Comparison of ENCODE assay signal across 28 mouse cellular contexts in genomic region chr17:49972164-49972563, GRCm38 (mm10).
DNase-seq lines count a peak whose midpoint lies in the region; ATAC-seq and TF ChIP-seq lines count a peak whose summit lies in the region.
"Had no signal": no experiment of that assay in that cellular context is flagged by ENCODE, and none has a peak within 500 bp of the region (broad histone marks: within the 10 kb centered on the region; RNA-seq: fewer than 3 reads in every experiment).

No protein-coding gene starts in this region.

- no peaks in the 10 kb centered on the region for H3K36me3 ChIP-seq in heart, embryonic 10.5 days
- H3K36me3 ChIP-seq in liver, postnatal 0 days (replicated peaks; ENCODE audit: insufficient read depth, low read length): no peaks in the 10 kb centered on the region
- H3K36me3 ChIP-seq in CH12.LX (replicated peaks in 1 of 2; ENCODE audit: control insufficient read depth in 1 of 2, insufficient read depth in 1 of 2, low read length in 1 of 2): no peaks in the 10 kb centered on the region
- H3K36me3 ChIP-seq: embryonic facial prominence, embryonic 10.5 days; embryonic facial prominence, embryonic 15.5 days; forebrain, embryonic 12.5 days; hindbrain, embryonic 13.5 days; midbrain, embryonic 15.5 days had no signal

- no peak overlapping the region for H3K27ac ChIP-seq in heart, embryonic 10.5 days
- H3K27ac ChIP-seq in liver, postnatal 0 days (ENCODE audit: low read depth): no peak overlapping the region
- H3K27ac ChIP-seq in CH12.LX (ENCODE audit: insufficient read depth, low read depth): no peak overlapping the region
- H3K27ac ChIP-seq: embryonic facial prominence, embryonic 10.5 days; embryonic facial prominence, embryonic 15.5 days; forebrain, embryonic 12.5 days; hindbrain, embryonic 13.5 days; midbrain, embryonic 15.5 days had no signal

- H3K79me2 ChIP-seq in CH12.LX (replicated peaks; ENCODE audit: control insufficient read depth, extremely low read depth, insufficient read depth, poor library complexity, severe bottlenecking): no peaks in the 10 kb centered on the region

- no peak overlapping the region for H3K4me3 ChIP-seq in heart, embryonic 10.5 days
- H3K4me3 ChIP-seq in liver, postnatal 0 days (ENCODE audit: low read depth, low read length): no peak overlapping the region
- no peak overlapping the region for H3K4me3 ChIP-seq in CH12.LX (replicated peaks in 1 of 3; ENCODE audit: low read depth in 2 of 3, low read length in 2 of 3, poor library complexity in 1 of 3)
- H3K4me3 ChIP-seq: embryonic facial prominence, embryonic 10.5 days; embryonic facial prominence, embryonic 15.5 days; forebrain, embryonic 12.5 days; hindbrain, embryonic 13.5 days; megakaryocyte, embryonic 14.5 days; midbrain, embryonic 15.5 days had no signal

- dilution Hi-C loops in CH12.LX (cut with MboI; ENCODE audit: extremely low pct_ligation_motif_present, extremely low pct_unique_long_range_greater_than_20kb, low sequenced_read_pairs): no loop called here

- no peaks in the 10 kb centered on the region for H3K27me3 ChIP-seq in heart, embryonic 10.5 days (ENCODE audit: insufficient read depth, poor library complexity, severe bottlenecking)
- H3K27me3 ChIP-seq in liver, postnatal 0 days (ENCODE audit: insufficient read depth, low read length): no peaks in the 10 kb centered on the region
- H3K27me3 ChIP-seq in CH12.LX (replicated peaks): no peaks in the 10 kb centered on the region
- H3K27me3 ChIP-seq: embryonic facial prominence, embryonic 15.5 days; megakaryocyte, embryonic 14.5 days; midbrain, embryonic 15.5 days had no signal

- DNase-seq in heart, embryonic 10.5 days (ENCODE audit: low spot score): peak; percentile 28
- DNase-seq in heart, adult 8-10 months (ENCODE audit: low spot score): no peak
- no peak for DNase-seq in liver, postnatal 0 days
- no peak for DNase-seq in liver
- DNase-seq in CH12.LX (ENCODE audit: extremely low read depth): no peak
- peak; percentile 31 for DNase-seq in induced T-regulatory cell, adult 2 months (ENCODE audit: low read depth)
- no peak for DNase-seq in cerebellum, adult 11 months
- DNase-seq: adrenal gland, postnatal 25 days; cerebellum, adult 18-20 months; cerebellum, postnatal 10 days; gastrocnemius, postnatal 36 days; heart, postnatal 4 days; kidney, adult 2 months; kidney, postnatal 4 days; layer of hippocampus, adult 9-11 months; lung, adult 18-20 months; lung, postnatal 4 days; right cerebral cortex, adult 18-20 months; spleen, adult 18-20 months; thymus, adult 18-20 months; thymus, postnatal 25 days had no signal

- H3K4me2 ChIP-seq in liver, postnatal 0 days (ENCODE audit: low read depth, low read length): no peak overlapping the region
- no peak overlapping the region for H3K4me2 ChIP-seq in CH12.LX (ENCODE audit: insufficient read depth, low read depth, poor library complexity, severe bottlenecking)
- H3K4me2 ChIP-seq: embryonic facial prominence, embryonic 15.5 days; forebrain, embryonic 12.5 days; hindbrain, embryonic 13.5 days; midbrain, embryonic 15.5 days had no signal

- no peak overlapping the region for H3K9ac ChIP-seq in liver, postnatal 0 days (replicated peaks)
- H3K9ac ChIP-seq in CH12.LX (ENCODE audit: insufficient read depth, low read depth): no peak overlapping the region
- H3K9ac ChIP-seq: embryonic facial prominence, embryonic 15.5 days; forebrain, embryonic 12.5 days; hindbrain, embryonic 13.5 days; midbrain, embryonic 15.5 days had no signal

- no peak for TF ChIP-seq POLR2A in CH12.LX (IDR thresholded peaks at IDR 0.05; ENCODE audit: low read depth, low read length)

- TF ChIP-seq CTCF in liver, postnatal 0 days (IDR thresholded peaks at IDR 0.05; ENCODE audit: low read depth): peak; percentile 33
- TF ChIP-seq CTCF in CH12.LX (conservative IDR thresholded peaks at IDR 0.05 in 1 of 2, IDR thresholded peaks at IDR 0.05 in 1 of 2; ENCODE audit: low read depth in 2 of 2, low read length in 2 of 2): peak in 1 of 2 experiments; percentile 17; a peak in 2 of 4 replicates

- 80% methylated on average over 1 of the region's 1 CpGs for WGBS in heart, embryonic 10.5 days
- 87% methylated on average over 1 of the region's 1 CpGs for WGBS in liver, postnatal 0 days (ENCODE audit: insufficient replicate concordance)

- 0 out of 2 replicates have a peak, but pooled peaks cover 3% of the 10 kb centered on the region for H3K4me1 ChIP-seq in heart, embryonic 10.5 days
- H3K4me1 ChIP-seq in liver, postnatal 0 days (ENCODE audit: insufficient read depth): peaks cover 8% of the 10 kb centered on the region
- peaks cover 3 to 6% of the 10 kb centered on the region in 2 experiments for H3K4me1 ChIP-seq in CH12.LX (ENCODE audit: control insufficient read depth in 1 of 2, insufficient read depth in 2 of 2)
- H3K4me1 ChIP-seq: embryonic facial prominence, embryonic 10.5 days; embryonic facial prominence, embryonic 15.5 days; forebrain, embryonic 12.5 days had no signal

- H3K9me3 ChIP-seq in heart, embryonic 10.5 days: no peaks in the 10 kb centered on the region
- H3K9me3 ChIP-seq in liver, postnatal 0 days (ENCODE audit: low read length): 0 out of 2 replicates have a peak, but pooled peaks cover 3% of the 10 kb centered on the region
- peaks cover 4% of the 10 kb centered on the region for H3K9me3 ChIP-seq in CH12.LX (replicated peaks; ENCODE audit: low read length)
- H3K9me3 ChIP-seq: embryonic facial prominence, embryonic 10.5 days; embryonic facial prominence, embryonic 15.5 days had no signal

- in situ Hi-C loops in CH12.LX (cut with MboI; ENCODE audit: low pct_ligation_motif_present, low pct_unique_long_range_greater_than_20kb, low sequenced_read_pairs): no loop called here

- peak; percentile 16 for TF ChIP-seq RAD21 in CH12.LX (IDR thresholded peaks at IDR 0.05; ENCODE audit: low read depth, low read length)

- no peak for ATAC-seq in liver, postnatal 0 days
- ATAC-seq: lung, postnatal 0 days; midbrain, embryonic 15.5 days had no signal

- no peak for TF ChIP-seq EP300 in liver, postnatal 0 days (IDR thresholded peaks at IDR 0.05; ENCODE audit: low read depth)
- TF ChIP-seq EP300 in CH12.LX (IDR thresholded peaks at IDR 0.05; ENCODE audit: low read length): no peak

TF ChIP-seq in CH12.LX, 34 proteins besides CTCF, POLR2A, EP300 and RAD21:
- TF ChIP-seq MAFK (IDR thresholded peaks at IDR 0.05; ENCODE audit: insufficient replicate concordance, low read length) (no peak), ZMIZ1 (IDR thresholded peaks at IDR 0.05; ENCODE audit: low read depth, low read length) (no peak), USF1 (IDR thresholded peaks at IDR 0.05; ENCODE audit: low read depth, low read length) (no peak), IRF4 (IDR thresholded peaks at IDR 0.05; ENCODE audit: low read depth, low read length) (no peak), MAX (IDR thresholded peaks at IDR 0.05; ENCODE audit: low read length) (no peak), E2F4 (IDR thresholded peaks at IDR 0.05; ENCODE audit: insufficient replicate concordance, low read depth, low read length) (no peak), ELF1 (IDR thresholded peaks at IDR 0.05; ENCODE audit: low read depth, low read length) (no peak), UBTF (IDR thresholded peaks at IDR 0.05; ENCODE audit: low read depth, low read length) (no peak), TCF12 (IDR thresholded peaks at IDR 0.05; ENCODE audit: low read depth, low read length) (no peak), SMC3 (IDR thresholded peaks at IDR 0.05; ENCODE audit: low read depth, low read length) (no peak; the same call in 1 of the 2 replicates), JUND (conservative IDR thresholded peaks at IDR 0.05; ENCODE audit: low read depth, low read length) (no peak), PAX5 (IDR thresholded peaks at IDR 0.05; ENCODE audit: low read length) (no peak), USF2 (conservative IDR thresholded peaks at IDR 0.05; ENCODE audit: low read depth, low read length) (no peak), ZKSCAN1 (IDR thresholded peaks at IDR 0.05; ENCODE audit: borderline replicate concordance, low read depth, low read length) (no peak), KAT2A (IDR thresholded peaks at IDR 0.05; ENCODE audit: insufficient replicate concordance, low read length) (no peak), ETS1 (conservative IDR thresholded peaks at IDR 0.05; ENCODE audit: low read depth, low read length) (no peak), POLR2AphosphoS2 (IDR thresholded peaks at IDR 0.05; ENCODE audit: low read depth, low read length) (no peak), CHD1 (IDR thresholded peaks at IDR 0.05; ENCODE audit: low read depth, low read length) (no peak)

Comparison
In these comparisons a context has a peak if more than half of its experiments do, and no peak if none do; other contexts are left out.
1. DNase-seq: peak in heart, embryonic 10.5 days (single experiment) and induced T-regulatory cell, adult 2 months (single experiment); none in heart, adult 8-10 months (single experiment), liver, postnatal 0 days (single experiment), liver (single experiment), CH12.LX (single experiment) and cerebellum, adult 11 months (single experiment).